Mouse (Mus musculus) heart, embryonic 14.5 days (tissue): ENCODE measurements around the gene Rapgefl1. TPM values are rescaled to one million over a fixed set of nuclear protein-coding genes. Genes with fewer than 3 reads are reported as not detected.
A peak's percentile ranks its signal among the peaks of the same experiment; 100 is the strongest.

ENCODE experiments used
- ATAC-seq: fragments of 200-750 bp; cut with Nextera tagmentation; 2 replicates; pipeline ENCODE4 v1.8.0; 2017; ENCODE audit warnings: low read depth, moderate TSS enrichment; ENCODE audit not compliant: insufficient number of reproducible peaks, insufficient read depth, low FRiP score
- H3K27ac ChIP-seq, 2 experiments: fragments of 200-500 bp in 1 of 2; fragments of 300-500 bp in 1 of 2; sonication (generic) in 1 of 2; replicated peaks in 1 of 2; 2 replicates each; pipeline ENCODE4 v1.5.1; 2012 to 2014; ENCODE audit warnings: low read depth in 2 of 2, low read length in 2 of 2, control low read depth in 1 of 2, mild to moderate bottlenecking in 1 of 2, mixed read lengths in 1 of 2; ENCODE audit not compliant: control insufficient read depth in 1 of 2, insufficient read depth in 1 of 2
- H3K27me3 ChIP-seq: fragments of 300-500 bp; sonication (generic); 2 replicates; pipeline ENCODE4 v1.6.1; 2014; ENCODE audit warnings: mild to moderate bottlenecking, low read length, control low read depth; ENCODE audit not compliant: control insufficient read depth, insufficient read depth
- H3K36me3 ChIP-seq: fragments of 300-500 bp; sonication (generic); 2 replicates; pipeline ENCODE4 v1.6.1; 2014; ENCODE audit warnings: mild to moderate bottlenecking, control low read depth, low read length, mixed read lengths; ENCODE audit not compliant: control insufficient read depth, insufficient read depth
- H3K4me1 ChIP-seq, 2 experiments: fragments of 200-500 bp in 1 of 2; fragments of 300-500 bp in 1 of 2; sonication (generic) in 1 of 2; 2 replicates each; pipeline ENCODE4 v1.6.1; 2012 to 2014; ENCODE audit warnings: low read length in 2 of 2, control low read depth in 1 of 2, mixed read lengths in 1 of 2; ENCODE audit not compliant: control insufficient read depth in 2 of 2, insufficient read depth in 2 of 2
- H3K4me2 ChIP-seq: fragments of 300-500 bp; sonication (generic); 2 replicates; pipeline ENCODE4 v1.6.1; 2014; ENCODE audit warnings: mild to moderate bottlenecking, low read length
- H3K4me3 ChIP-seq, 2 experiments: fragments of 200-500 bp in 1 of 2; fragments of 300-500 bp in 1 of 2; sonication (generic) in 1 of 2; 2 replicates each; pipeline ENCODE4 v1.5.1; 2012 to 2014; ENCODE audit warnings: low read length in 2 of 2, mild to moderate bottlenecking in 2 of 2, control low read depth in 1 of 2, low read depth in 1 of 2, moderate library complexity in 1 of 2; ENCODE audit not compliant: control insufficient read depth in 1 of 2, insufficient read depth in 1 of 2
- H3K9ac ChIP-seq: fragments of 300-500 bp; sonication (generic); 2 replicates; pipeline ENCODE4 v1.6.1; 2014; ENCODE audit warnings: mild to moderate bottlenecking, low read length
- H3K9me3 ChIP-seq: fragments of 300-500 bp; sonication (generic); 2 replicates; pipeline ENCODE4 v1.6.1; 2016; ENCODE audit warnings: low read length, control low read depth; ENCODE audit not compliant: control insufficient read depth
- WGBS: fragments of 180-500 bp; shearing (Covaris S2); extraction: QIAGEN DNeasy Blood & Tissue Kit; methylation state at CpG from one replicate; pipeline ENCODE4 v1.1.7; 2014; 5-methylcytosine and 5-hydroxymethylcytosine counted together
- polyA plus RNA-seq: library from polyadenylated mRNA; unstranded; fragments of >200 nt; fragmentation: Nextera tagmentation; extraction: Ambion mirVana; gene quantifications from 2 replicates; pipeline ENCODE4 v1.2.1, GENCODE M21; 2014

Rapgefl1 gene
- polyA plus RNA-seq, 1 experiment from 2014 or later, result 0.95 TPM

- no peak for ATAC-seq
- Histone ChIP-seq H3K27ac (no peak overlapping the region), H3K4me3 (no peak overlapping the region), H3K4me2 (no peak overlapping the region), H3K9ac (no peak overlapping the region), H3K36me3 (no peaks in the 10 kb centered on the region), H3K27me3 (no peaks in the 10 kb centered on the region), H3K9me3 (no peaks in the 10 kb centered on the region), H3K4me1 (peaks cover 17 to 28% of the 10 kb centered on the region in 2 experiments)
- 85% methylated on average over 5 of the region's 5 CpGs for WGBS
Observed at GRCm38 (mm10) chr11:98790631-98791205, 45.9 kb upstream of the Rapgefl1 start.

- 59% methylated on average over 1 of the region's 1 CpGs for WGBS
- ATAC-seq, result no peak
- Histone ChIP-seq H3K27ac (no peak overlapping the region), H3K9ac (no peak overlapping the region), H3K36me3 (no peaks in the 10 kb centered on the region), H3K27me3 (no peaks in the 10 kb centered on the region), H3K9me3 (no peaks in the 10 kb centered on the region), H3K4me1 (peaks cover 11 to 21% of the 10 kb centered on the region in 2 experiments), H3K4me2 (no peak overlapping the region), H3K4me3 (no peak overlapping the region)
Observed at GRCm38 (mm10) chr11:98791448-98791847, 45.1 kb upstream of the Rapgefl1 start.

GRCm38 (mm10) chr11:98792081-98792480 lies 44.5 kb upstream of the Rapgefl1 start:
- Histone ChIP-seq H3K27ac (no peak overlapping the region), H3K9ac (no peak overlapping the region), H3K36me3 (no peaks in the 10 kb centered on the region), H3K4me2 (no peak overlapping the region), H3K4me1 (peaks cover 8 to 15% of the 10 kb centered on the region in 2 experiments), H3K9me3 (no peaks in the 10 kb centered on the region), H3K4me3 (no peak overlapping the region), H3K27me3 (no peaks in the 10 kb centered on the region)
- 10% methylated on average over 4 of the region's 4 CpGs for WGBS
- ATAC-seq, result no peak

- ATAC-seq, result peak; percentile 47
- Histone ChIP-seq H3K4me3 (peak overlapping the region; percentile 76 to 96), H3K27ac (peak overlapping the region; percentile 100), H3K4me2 (peak overlapping the region; percentile 95), H3K4me1 (peaks cover 6 to 25% of the 10 kb centered on the region in 2 experiments), H3K27me3 (no peaks in the 10 kb centered on the region), H3K9me3 (no peaks in the 10 kb centered on the region), H3K36me3 (peaks cover 15% of the 10 kb centered on the region), H3K9ac (peak overlapping the region; percentile 100)
- under 1% methylated on average over 28 of the region's 30 CpGs for WGBS
Observed at GRCm38 (mm10) chr11:98794469-98795014, 42.0 kb upstream of the Rapgefl1 start.

GRCm38 (mm10) chr11:98795015-98795713 lies 41.4 kb upstream of the Rapgefl1 start, which contains the start of gene Msl1:
Gene Msl1 (plus strand): TSS chr11:98795516.
- Histone ChIP-seq H3K4me1 (peaks cover 6 to 21% of the 10 kb centered on the region in 2 experiments), H3K4me2 (peak within 1 kb of the TSS; percentile 95), H3K4me3 (peak within 1 kb of the TSS; percentile 76 to 96), H3K36me3 (peaks cover 21% of the 10 kb centered on the region), H3K27me3 (no peaks in the 10 kb centered on the region), H3K27ac (peak within 1 kb of the TSS; percentile 100), H3K9me3 (no peaks in the 10 kb centered on the region), H3K9ac (peak within 1 kb of the TSS; percentile 100)
- WGBS, result under 1% methylated on average over 57 of the region's 89 CpGs
- ATAC-seq, result peak; percentile 64

- peak overlapping the region; percentile 76 to 96 for H3K4me3 ChIP-seq
- peaks cover 6 to 21% of the 10 kb centered on the region in 2 experiments for H3K4me1 ChIP-seq
- H3K9me3 ChIP-seq, result no peaks in the 10 kb centered on the region
- peak; percentile 54 for ATAC-seq
- H3K9ac ChIP-seq, result peak overlapping the region; percentile 100
- H3K4me2 ChIP-seq, result peak overlapping the region; percentile 95
- WGBS, result 1% methylated on average over 63 of the region's 74 CpGs
- no peaks in the 10 kb centered on the region for H3K27me3 ChIP-seq
- H3K36me3 ChIP-seq, result peaks cover 29% of the 10 kb centered on the region
- H3K27ac ChIP-seq, result peak overlapping the region; percentile 100
Observed at GRCm38 (mm10) chr11:98795714-98796514, 40.7 kb upstream of the Rapgefl1 start.

- peaks cover 6 to 21% of the 10 kb centered on the region in 2 experiments for H3K4me1 ChIP-seq
- H3K27ac ChIP-seq, result peak overlapping the region; percentile 100
- H3K36me3 ChIP-seq, result peaks cover 36% of the 10 kb centered on the region
- no peaks in the 10 kb centered on the region for H3K27me3 ChIP-seq
- H3K9me3 ChIP-seq, result no peaks in the 10 kb centered on the region
- 0 out of 2 replicates have a peak, but pooled peaks have one; percentile 28 for ATAC-seq
- peak overlapping the region; percentile 95 for H3K4me2 ChIP-seq
- 2% methylated on average over 23 of the region's 23 CpGs for WGBS
- H3K9ac ChIP-seq, result peak overlapping the region; percentile 100
- H3K4me3 ChIP-seq, result peak overlapping the region; percentile 76 to 96
Observed at GRCm38 (mm10) chr11:98796515-98797216, 39.9 kb upstream of the Rapgefl1 start.
